Mouse (Mus musculus) telencephalon, adult 2 months (tissue): ENCODE data around the gene Ankrd28.
A peak's percentile ranks its signal among the peaks of the same experiment; 100 is the strongest.

Source experiments
- DNase-seq: peaks from one replicate; pipeline ENCODE4 v3.0.0-alpha.2; 2011; ENCODE audit warnings: low read depth, low spot score

Ankrd28 gene

DNA sequence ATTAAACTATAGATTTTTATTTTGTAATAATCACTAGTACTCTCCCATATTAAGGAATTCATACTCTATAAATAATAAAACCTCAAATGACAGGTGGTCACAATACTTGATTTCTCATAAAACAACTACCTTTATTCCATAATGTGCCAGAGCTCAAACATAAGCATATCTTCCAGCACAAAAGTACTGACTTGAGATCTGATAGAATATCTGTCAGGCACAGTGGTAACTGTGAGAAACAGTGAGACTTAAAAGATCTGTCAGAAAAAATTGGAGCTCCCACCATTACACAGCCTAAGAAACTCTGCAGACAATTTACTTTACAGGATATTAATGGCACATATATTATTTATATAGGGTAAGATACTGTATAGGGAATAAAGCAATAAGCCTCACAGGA is 114.8 kb downstream of the Ankrd28 start:
- no peak for DNase-seq

DNA sequence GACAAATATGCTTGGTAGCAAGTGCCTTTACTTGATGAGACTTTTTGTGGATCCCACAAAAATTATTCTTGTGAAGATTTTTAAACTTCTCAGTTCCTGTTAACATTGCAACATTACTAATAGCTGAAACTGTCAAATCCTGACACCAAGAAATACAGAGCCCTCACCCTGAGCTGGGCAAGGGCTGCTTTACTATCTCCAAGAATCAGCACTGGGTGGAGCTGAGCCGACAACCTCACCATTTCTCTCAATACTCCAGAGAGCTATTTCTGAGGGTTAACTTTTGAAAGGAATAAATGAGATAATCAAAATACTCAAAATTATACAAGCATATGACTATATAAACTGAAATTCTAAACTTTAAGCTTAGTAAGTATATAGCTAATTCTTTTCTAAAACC is 121.1 kb downstream of the Ankrd28 start:
- DNase-seq = no peak

DNA sequence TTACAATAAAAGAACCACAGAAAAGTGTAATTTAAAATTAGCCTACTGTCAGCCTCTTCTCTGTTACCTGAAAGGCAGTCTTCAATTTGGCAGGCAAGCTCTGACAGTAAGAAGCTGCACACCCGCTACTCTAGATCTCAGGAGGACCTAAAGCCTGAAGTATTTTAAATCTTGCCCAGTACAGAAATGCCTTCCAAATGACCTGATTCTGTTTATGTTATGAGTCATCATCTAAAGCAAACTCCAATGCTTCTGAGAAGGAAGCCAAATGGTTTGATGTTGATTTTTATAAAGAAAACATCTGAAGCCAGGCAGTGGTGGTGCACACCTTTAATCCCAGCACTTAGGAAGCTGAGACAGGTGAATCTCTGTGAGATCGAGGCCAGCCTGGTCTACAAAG is 130.1 kb downstream of the Ankrd28 start:
- DNase-seq = no peak

DNA sequence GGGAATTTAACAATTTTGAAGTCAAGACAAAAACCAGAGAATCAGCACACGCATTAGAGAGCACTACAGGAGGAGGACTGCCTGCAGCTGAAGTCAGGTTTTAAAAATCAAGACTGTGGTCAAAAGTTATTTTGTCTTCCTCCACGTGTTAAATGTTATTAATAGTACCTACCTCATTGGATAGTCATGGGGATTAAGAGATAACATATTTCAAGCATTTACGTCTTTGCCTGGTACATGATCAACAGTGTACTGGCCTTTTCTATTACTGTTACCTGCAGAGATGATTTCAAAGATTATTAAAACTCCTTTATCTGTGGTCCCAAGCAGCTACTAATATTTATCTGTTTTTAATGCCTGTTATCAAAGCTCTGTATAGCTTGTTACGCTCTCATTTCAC is 132.7 kb downstream of the Ankrd28 start:
- DNase-seq = no peak

DNA sequence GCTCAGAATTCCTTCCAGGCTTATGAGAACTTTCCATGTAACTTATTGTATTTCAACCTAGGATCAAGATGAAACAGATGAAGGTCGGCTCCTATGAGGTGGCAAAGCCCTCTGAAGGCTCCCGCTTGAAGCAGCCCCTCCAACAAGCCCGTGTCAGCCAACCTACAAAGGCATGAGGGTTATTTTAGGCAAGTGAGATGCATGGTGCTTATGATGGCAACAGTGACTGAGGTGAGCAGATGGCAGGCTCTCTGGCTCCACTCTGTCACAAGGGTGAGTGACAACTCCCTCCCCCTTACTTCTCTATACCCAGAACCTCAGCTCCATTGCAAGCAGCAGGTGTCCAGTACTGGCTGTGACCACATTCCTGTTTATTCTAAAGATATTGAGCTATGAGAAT is 133.1 kb downstream of the Ankrd28 start:
- no peak for DNase-seq

DNA sequence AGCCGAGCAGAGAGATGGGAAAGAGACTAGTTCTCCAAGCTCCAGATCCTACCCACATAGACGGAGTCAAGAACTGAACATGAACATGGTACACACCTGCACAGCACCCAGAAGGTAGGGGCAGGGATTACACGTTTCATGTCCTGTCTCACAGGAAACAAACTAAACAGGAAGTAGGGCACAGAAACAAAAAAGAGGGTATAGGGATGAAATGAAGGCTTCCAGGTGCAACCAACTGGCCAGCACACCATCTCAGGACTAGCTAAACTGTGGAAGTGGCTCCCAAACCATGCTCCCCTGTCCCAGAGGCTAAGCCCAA is 133.5 kb downstream of the Ankrd28 start:
- DNase-seq = no peak

DNA sequence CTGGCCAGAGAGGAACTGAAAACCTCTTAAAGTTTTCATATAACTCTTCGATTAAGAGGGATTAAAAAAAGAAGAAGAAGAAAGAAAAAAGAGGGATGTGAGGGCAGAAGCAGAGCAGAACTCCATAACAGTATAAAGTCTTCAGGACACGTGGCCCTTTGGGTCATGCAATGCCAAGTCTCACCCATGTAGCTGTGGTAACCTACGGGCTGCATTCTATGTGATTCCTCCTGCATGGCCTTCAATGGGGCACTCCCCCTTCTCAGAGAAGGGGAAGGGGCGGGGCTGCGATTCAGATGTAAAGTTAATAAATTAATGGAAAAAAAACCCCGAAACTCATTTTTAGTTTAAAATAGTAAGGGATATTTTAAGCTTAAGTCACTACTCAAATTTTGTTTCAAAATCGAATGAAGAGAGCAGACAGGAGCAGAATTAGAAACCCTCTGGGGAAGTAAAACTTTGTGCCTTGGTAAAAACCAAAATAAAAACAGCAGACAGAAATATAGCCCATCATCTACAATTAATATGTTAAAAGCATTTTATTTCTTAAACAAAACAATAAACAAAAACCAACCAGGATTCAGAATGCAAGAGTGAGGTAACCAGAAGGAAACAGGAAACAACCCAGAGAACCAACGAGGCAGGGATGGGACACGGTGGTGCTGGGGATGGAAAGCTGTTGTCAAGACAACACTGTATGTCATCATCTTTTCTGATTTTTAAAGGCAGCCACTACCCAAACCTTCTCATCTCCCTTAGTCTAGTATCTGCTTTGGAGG is 134.1 kb downstream of the Ankrd28 start:
- no peak for DNase-seq

DNA sequence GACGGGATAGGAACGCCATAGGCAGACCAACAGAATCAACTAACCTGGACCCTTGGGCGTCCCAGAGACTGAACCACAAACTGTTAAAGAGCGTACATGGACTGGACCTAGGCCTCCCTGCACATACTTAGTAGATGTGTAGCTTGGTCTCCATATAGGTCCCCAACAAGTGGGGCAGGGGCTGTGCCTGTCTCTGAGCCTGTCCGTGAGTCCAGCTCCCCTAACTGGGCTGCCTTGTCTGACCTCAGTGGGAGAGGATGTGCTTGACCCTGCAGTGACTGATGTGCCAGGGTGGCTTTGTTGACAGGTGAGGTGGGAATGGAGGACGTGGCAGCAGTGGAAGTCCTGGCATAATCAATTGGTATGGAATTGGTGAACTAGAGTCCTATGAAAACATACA is 137.9 kb downstream of the Ankrd28 start:
- no peak for DNase-seq

DNA sequence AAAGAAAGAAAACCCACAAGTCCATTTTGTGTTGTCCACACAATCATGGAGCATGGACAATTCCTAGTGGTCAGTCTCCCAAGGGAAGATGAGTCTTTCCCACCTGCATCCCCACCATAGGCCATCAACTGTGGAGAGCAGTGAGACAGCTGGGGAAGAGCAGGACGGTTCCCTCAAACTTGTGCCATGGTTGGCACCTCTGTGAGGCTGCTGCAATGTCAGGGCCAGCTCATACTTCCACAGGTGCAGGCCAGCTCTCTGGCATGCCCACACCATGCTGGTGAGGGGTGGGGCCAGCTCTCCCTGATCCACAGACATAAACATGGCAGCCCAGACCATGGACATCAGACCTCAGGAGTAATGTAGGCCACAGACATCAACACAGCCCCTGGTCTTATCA is 144.2 kb downstream of the Ankrd28 start:
- DNase-seq = no peak

DNA sequence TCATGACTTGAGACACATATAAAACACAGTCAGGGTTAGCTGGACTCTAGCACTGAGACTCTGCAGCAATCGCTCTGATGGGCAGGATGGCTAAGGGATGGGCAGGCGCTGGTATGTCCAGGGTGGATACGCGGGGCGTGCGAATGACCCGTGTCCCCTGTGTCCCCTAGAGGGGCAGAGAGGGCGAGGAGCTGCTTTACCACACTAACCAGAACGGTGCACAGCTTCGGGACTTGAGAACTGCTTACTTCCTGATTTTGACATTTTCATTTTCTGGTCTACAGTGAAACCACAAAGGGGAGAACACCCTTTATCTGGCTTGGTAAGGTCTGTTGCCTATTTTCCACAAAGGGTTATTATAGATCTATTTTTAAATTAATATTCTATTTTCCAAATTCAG is 144.8 kb downstream of the Ankrd28 start:
- DNase-seq = no peak

DNA sequence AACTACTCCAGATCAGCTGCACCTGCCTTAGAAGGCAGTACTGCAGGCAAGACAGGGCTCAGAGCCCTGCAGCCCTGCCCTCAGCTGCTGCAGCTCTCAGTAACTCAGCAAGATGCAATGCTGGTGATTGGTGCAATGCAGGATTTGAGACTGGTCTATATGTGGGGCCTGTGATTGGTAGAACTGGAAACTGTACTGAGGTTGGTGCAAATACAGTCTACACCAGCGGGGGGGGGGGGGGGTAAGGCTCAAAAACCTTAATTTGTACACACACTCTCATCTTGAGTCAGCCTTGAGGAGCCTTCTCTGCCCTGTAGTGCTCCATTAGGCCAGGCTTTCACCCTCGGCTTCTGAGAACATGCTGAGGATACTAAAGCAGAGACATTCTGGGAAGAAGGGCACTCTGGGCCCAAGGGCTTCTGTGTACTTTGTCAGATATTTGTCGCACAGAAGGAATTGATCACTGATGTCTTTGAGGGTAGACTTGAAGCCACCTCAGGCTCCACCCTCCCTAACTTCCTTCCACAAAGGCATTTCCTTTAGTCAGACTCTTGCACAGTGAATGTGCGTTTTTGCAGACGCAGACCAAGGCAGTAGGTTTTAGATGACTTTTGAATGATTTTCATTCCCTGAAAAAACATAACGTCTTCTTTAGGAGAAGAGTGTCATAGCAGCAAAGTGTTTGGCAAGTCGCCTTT is 146.0 kb downstream of the Ankrd28 start:
- no peak for DNase-seq

DNA sequence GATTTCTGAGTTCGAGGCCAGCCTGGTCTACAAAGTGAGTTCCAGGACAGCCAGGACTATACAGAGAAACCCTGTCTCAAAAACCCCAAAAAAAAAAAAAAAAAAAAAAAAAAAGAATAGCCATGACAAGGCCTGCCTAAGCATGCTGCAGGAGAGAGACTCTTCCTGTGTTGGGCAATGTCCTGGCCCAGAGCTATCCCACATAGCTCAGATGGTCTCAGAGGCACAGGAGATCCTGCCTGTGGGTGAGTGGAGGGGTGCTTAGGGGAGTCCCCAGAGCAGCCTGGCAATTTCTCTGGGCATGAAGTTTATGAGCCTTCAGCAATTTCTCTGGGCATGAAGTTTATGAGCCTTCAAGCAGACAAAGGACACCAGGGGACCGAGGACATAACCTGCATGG is 146.8 kb downstream of the Ankrd28 start:
- no peak for DNase-seq

DNA sequence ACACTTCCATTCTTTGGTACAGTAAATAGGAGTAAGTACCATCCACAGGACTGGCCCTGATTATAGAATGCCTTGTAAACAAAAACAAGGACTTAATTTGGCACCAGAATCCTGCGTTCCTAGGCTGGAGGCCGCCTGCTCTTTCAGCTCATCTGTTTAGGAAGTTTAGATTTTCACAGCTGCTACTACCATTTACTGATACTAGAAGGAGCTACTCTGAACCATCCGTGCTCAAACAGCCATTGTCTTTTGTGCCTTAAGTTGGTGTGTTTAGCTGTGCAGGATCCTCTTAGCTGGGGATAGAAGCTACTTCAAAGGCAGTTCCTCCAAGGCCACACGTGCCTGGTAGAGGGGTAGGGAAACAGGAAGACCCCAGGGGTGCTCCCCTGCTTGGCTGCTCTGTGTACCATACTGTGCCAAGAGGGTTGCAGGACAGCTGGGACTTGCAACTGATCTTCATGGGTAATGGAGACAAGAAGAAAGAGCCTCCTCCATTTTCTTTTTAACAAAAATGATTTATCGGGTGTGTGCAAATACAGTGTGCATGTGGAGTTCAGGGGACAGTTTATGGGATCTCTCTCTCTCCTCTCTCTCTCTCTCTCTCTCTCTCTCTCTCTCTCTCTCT is 148.4 kb downstream of the Ankrd28 start:
- no peak for DNase-seq

DNA sequence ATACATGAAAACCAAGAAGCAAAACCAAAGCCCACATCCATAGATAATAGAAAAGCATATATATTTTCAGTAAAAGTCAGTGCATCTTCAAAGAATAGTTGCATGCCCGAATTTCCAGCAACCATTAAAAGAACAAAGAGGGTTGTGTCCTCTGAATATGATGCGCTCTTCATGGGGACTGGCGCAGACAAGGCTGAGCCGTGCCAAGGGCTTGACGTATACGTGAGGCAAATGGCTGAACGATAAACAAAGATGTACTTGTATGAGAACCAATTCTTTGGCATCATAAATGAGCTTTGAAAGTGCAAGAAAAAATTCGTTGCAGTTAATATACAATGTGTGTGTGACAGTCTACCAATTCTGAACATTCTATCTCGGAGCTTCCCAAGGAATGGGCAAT is 149.2 kb downstream of the Ankrd28 start:
- no peak for DNase-seq

DNA sequence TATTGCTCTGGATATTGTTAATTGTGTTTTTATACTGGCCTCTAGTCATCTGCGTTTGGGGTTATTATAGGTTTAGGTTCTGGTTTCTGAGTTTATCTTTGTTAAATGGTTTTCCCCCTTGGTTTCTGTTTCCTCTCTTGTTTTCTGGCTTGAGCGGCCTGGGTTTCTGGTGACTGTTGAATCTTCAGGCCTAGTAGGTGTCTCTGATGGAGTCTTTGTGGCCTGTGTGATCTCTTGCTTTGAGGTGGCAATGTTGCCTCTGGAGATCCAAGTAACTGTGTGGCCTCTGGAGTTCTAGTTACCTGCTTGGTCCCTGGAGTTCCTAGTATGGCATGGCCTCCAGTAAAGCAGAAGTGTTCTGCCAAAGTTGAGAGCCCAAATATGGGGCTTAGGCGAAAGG is 149.8 kb downstream of the Ankrd28 start:
- DNase-seq = no peak

DNA sequence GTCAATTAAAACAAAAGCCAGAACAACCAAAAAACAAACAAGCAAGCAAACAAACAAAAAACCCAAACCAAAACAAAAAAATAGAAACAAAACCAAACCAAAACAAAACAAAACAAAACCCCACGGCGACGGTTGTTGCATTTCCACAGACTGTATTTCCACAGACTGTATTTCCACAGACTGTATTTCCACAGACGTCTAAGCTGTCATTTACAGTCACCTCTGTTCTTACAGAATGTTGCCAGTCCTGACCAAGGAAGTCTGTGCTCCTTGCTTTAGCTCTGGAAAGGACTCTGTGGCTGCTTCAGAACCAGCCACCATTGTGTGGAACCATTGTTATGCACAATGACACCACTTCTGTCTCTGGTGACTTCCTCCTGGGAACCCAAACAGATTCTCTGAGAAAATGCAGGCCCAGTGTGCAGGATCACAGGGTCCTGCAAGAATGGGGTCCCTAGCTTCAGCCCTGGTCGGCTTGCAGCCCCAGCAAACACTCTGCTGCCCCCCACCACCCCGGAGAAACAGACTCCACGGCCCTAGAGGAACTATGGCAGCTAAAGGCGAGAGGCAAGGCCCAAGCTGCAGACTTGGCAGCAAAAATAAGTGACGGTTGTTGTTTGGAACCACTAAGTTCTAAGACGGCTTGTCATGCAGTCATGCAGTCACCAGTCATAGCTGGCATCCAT is 158.7 kb downstream of the Ankrd28 start:
- DNase-seq = no peak

DNA sequence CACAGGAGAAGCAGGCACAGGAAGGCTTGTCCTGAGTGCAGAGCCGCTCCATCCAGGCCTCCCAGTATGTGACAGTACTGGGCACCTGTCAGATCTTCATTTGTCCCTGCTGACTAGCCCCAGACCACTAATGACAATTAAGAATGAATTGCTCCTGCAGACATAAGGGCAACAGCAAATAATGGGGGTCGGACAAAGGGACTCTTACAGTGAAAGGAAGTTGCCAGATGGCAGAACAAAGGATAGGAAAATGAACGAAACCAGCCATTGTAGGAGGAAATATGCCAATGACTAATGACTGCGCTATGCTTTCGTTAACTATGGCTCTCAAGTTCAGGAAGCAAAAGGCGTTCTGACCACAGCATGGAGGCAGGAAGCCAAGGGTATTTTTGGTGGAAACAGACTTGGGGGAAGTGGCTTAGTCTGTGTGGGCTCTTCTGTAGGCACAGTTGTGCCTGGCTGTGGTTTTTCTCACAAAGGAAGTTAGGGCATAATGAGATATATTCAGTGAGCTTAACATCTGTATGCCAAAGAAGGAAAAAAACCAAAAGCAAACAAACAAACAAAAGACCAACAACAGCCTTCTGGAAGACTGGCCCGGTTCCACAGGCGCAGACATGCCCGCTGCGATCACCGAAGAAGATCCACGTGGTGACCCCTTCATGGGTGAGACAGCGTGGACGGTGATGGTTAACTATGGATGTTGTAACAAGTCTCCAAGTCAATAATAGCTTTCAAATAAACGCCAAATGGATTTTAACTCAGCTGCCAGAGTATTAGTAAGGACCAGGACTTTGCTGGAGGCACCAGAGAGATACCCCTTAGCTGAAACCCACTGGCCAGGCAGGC is 160.6 kb downstream of the Ankrd28 start:
- peak; percentile 68 for DNase-seq

DNA sequence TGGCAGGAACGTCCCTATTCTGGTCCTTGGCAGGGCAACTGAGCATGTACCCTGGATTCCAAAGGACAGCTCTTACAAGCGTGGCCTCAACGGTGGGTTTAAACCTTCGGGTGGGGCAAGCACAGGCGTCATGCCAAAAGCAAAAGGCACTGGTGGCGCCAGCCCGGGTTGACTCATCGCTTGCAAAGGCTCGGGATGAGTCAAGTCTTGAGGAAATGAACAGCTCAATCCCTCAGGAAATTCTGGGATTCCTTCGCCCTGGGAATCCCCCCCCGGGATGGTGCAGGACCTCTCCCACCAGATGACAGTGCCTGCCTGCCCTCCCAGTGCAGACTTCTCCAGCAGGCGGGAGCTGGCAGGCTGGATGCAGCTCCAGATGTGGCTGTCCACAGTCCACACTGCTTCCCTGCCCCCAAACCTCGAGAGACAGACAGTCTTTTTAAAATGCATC is 161.3 kb downstream of the Ankrd28 start:
- DNase-seq = no peak

DNA sequence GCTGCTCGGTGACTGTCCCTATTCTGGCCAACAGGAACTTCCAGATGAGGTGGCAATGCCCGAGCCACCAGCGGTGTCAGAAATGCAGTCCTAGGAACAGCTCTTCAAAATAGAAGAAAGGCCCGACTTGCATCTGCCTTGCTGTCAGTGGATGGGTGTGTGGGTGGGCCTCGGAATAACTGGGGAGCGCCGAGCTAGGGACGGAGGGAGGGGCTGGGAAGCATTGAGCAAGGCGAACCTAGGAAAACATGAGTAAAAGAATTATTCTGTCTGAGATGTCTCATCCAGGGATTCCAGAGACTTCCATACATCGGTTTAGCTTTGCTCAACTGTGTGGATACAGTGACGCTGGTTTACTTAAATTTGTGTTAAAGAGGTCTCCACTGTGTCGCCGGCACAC is 162.1 kb downstream of the Ankrd28 start:
- peak; percentile 68 for DNase-seq

DNA sequence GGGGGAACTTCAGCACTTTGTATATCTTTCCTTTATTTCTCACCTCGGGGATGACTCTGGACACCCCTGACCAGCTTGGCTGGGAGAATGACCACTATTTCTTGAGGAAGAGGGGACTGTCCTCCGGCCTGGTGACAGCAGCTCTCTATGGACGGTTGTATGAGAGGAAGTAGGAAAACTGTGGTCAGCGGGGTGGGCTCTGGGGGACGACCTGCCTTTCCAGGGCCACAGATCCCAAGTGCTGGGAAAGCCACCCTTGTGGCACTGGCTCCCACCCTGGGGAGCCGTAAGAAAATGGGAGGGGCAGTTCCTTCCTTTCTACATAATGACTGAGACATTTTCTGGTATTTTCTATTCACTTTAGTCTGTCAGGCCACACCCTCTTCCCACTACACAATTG is 162.7 kb downstream of the Ankrd28 start:
- DNase-seq = no peak

DNA sequence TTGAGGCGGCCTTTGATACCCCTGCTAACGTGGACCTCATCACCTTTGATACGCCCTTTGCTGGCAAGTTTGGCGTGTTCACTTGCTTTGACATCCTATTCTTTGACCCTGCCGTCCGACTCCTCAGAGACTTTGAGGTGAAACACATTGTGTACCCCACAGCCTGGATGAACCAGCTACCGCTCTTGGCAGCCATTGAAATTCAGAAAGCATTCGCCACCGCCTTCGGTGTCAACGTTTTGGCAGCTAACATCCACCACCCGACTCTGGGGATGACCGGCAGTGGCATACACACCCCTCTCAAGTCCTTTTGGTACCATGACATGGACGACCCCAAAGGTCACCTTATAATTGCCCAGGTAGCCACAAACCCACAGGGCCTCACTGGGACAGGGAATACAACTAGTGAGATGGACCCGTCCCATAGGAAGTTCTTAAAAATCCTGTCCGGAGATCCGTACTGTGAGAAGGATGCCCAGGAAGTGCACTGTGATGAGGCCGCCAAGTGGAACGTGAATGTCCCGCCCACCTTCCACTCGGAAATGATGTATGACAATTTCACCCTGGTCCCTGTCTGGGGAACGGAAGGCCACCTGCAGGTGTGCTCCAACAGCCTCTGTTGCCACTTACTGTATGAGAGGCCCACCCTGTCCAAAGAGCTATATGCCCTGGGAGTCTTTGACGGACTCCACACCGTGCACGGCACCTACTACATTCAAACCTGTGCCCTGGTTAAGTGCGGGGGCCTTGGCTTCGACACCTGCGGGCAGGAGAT is 163.3 kb downstream of the Ankrd28 start:
- DNase-seq = no peak
